Mouse (Mus musculus) myocyte (in vitro differentiated cells): ENCODE data around the gene Derl3.
A peak's percentile ranks its signal among the peaks of the same experiment; 100 is the strongest.

ENCODE experiments used
- CEBPB ChIP-seq: IDR thresholded peaks from 2 replicates; pipeline ENCODE4 v1.6.1; 2011; ENCODE audit warnings: mild to moderate bottlenecking, moderate library complexity; ENCODE audit not compliant: poor library complexity, insufficient read depth, severe bottlenecking
- E2F4 ChIP-seq: IDR thresholded peaks from one replicate; pipeline ENCODE4 v1.6.1; 2011; ENCODE audit warnings: mild to moderate bottlenecking, control low read depth, moderate library complexity; ENCODE audit not compliant: insufficient read depth
- MAX ChIP-seq: IDR thresholded peaks from one replicate; pipeline ENCODE4 v1.6.1; 2011; ENCODE audit warnings: low read depth, mild to moderate bottlenecking, control low read depth
- MYOD1 ChIP-seq, 3 experiments: IDR thresholded peaks; one replicate each; pipeline ENCODE4 v1.6.1; 2011; ENCODE audit warnings: control low read depth in 2 of 3, low read depth in 2 of 3, mild to moderate bottlenecking in 2 of 3, moderate library complexity in 1 of 3; ENCODE audit not compliant: insufficient read length in 2 of 3, control insufficient read depth in 1 of 3
- MYOG ChIP-seq, 3 experiments: IDR thresholded peaks; one replicate each; pipeline ENCODE4 v1.6.1; 2011; ENCODE audit warnings: control low read depth in 2 of 3, low read depth in 2 of 3, mild to moderate bottlenecking in 2 of 3; ENCODE audit not compliant: insufficient read length in 2 of 3, control insufficient read depth in 1 of 3, insufficient read depth in 1 of 3
- POLR2A ChIP-seq: IDR thresholded peaks from one replicate; pipeline ENCODE4 v1.6.1; 2011; ENCODE audit warnings: low read depth, mild to moderate bottlenecking, control low read depth, moderate library complexity; ENCODE audit not compliant: insufficient read length
- POLR2AphosphoS2 ChIP-seq: IDR thresholded peaks from one replicate; pipeline ENCODE4 v1.6.1; 2011; ENCODE audit warnings: low read depth, control low read depth; ENCODE audit not compliant: insufficient read length
- REST ChIP-seq: IDR thresholded peaks from one replicate; pipeline ENCODE4 v1.6.1; 2011; ENCODE audit warnings: mild to moderate bottlenecking, control low read depth, moderate library complexity; ENCODE audit not compliant: insufficient read depth, insufficient read length
- SRF ChIP-seq: IDR thresholded peaks from one replicate; pipeline ENCODE4 v1.6.1; 2011; ENCODE audit warnings: low read depth; ENCODE audit not compliant: control insufficient read depth, insufficient read length
- TCF12 ChIP-seq: IDR thresholded peaks from one replicate; pipeline ENCODE4 v1.6.1; 2011; ENCODE audit warnings: mild to moderate bottlenecking, control low read depth; ENCODE audit not compliant: poor library complexity, insufficient read depth, severe bottlenecking
- TCF3 ChIP-seq: IDR thresholded peaks from one replicate; pipeline ENCODE4 v1.6.1; 2011; ENCODE audit warnings: low read depth, control low read depth; ENCODE audit not compliant: insufficient read length
- USF1 ChIP-seq: IDR thresholded peaks from one replicate; pipeline ENCODE4 v1.6.1; 2011; ENCODE audit warnings: low read depth, mild to moderate bottlenecking, control low read depth, moderate library complexity

GRCm38 (mm10) chr10:75944066-75944772 is 51.0 kb downstream of the Derl3 start:
- no peak for TF ChIP-seq POLR2A
- no peak for TF ChIP-seq POLR2AphosphoS2
- TF ChIP-seq REST = no peak
- TF ChIP-seq USF1 = no peak
- no peak for TF ChIP-seq E2F4
- no peak for TF ChIP-seq MAX
- TF ChIP-seq MYOG (IDR thresholded peaks at IDR 0.05; ENCODE audit: control insufficient read depth in 1 of 3, insufficient read depth in 1 of 3, insufficient read length in 2 of 3, low read depth in 2 of 3) = peak in 2 of 3 experiments; percentile 46 to 73
- peak; percentile 21 for TF ChIP-seq TCF3
- TF ChIP-seq MYOD1 (IDR thresholded peaks at IDR 0.05; ENCODE audit: control insufficient read depth in 1 of 3, insufficient read length in 2 of 3, low read depth in 2 of 3) = peak; percentile 30 to 74 (median 62)
- TF ChIP-seq CEBPB = peak; percentile 82
- TF ChIP-seq TCF12 = peak; percentile 75
- no peak for TF ChIP-seq SRF
